ENCODE assay signal across 8 mouse cellular contexts in genomic region chr2:180893537-180894028, GRCm38 (mm10). TPM values are rescaled to one million over a fixed set of nuclear protein-coding genes. Genes with fewer than 3 reads are reported as not detected.
DNase-seq lines count a peak whose midpoint lies in the region; ATAC-seq lines count a peak whose summit lies in the region.

No protein-coding gene starts in this region.

- no peaks in the 10 kb centered on the region for H3K9me3 ChIP-seq in liver, embryonic 11.5 days (ENCODE audit: control insufficient read depth, low read length)
- H3K9me3 ChIP-seq in forebrain, embryonic 16.5 days (ENCODE audit: control insufficient read depth, low read length), result no peaks in the 10 kb centered on the region
- H3K9me3 ChIP-seq in limb, embryonic 10.5 days (replicated peaks), result no peaks in the 10 kb centered on the region

- peak; percentile 48 for DNase-seq in liver, embryonic 11.5 days (ENCODE audit: low spot score)
- no peak for DNase-seq in liver
- peak; percentile 80 to 81 for DNase-seq in cerebellum, postnatal 10 days
- DNase-seq in limb, embryonic 10.5 days (ENCODE audit: low spot score), result peak; percentile 63
- peak; percentile 49 for DNase-seq in retina, embryonic 14.5 days (ENCODE audit: low spot score)
- DNase-seq in urinary bladder, postnatal 14 days (ENCODE audit: low spot score), result no peak

- H3K27me3 ChIP-seq in liver, embryonic 11.5 days (replicated peaks; ENCODE audit: control insufficient read depth, insufficient read depth, low read length), result peaks cover 92% of the 10 kb centered on the region
- peaks cover 6% of the 10 kb centered on the region; the same call in 1 of the 2 replicates for H3K27me3 ChIP-seq in forebrain, embryonic 16.5 days (replicated peaks; ENCODE audit: control insufficient read depth, insufficient read depth, low read length)
- H3K27me3 ChIP-seq in limb, embryonic 10.5 days (ENCODE audit: low read depth, poor library complexity, severe bottlenecking), result peaks cover 97% of the 10 kb centered on the region

- no peak overlapping the region for H3K9ac ChIP-seq in liver, embryonic 11.5 days (ENCODE audit: low read depth, low read length)
- H3K9ac ChIP-seq in forebrain, embryonic 16.5 days (replicated peaks; ENCODE audit: low read depth, low read length), result peak overlapping the region; percentile 96

- no peaks in the 10 kb centered on the region for H3K36me3 ChIP-seq in liver, embryonic 11.5 days (ENCODE audit: control insufficient read depth, insufficient read depth, low read length)
- H3K36me3 ChIP-seq in forebrain, embryonic 16.5 days (ENCODE audit: control insufficient read depth, insufficient read depth), result no peaks in the 10 kb centered on the region
- no peaks in the 10 kb centered on the region for H3K36me3 ChIP-seq in limb, embryonic 10.5 days

- H3K4me3 ChIP-seq in liver, embryonic 11.5 days (ENCODE audit: low read depth, low read length), result peak overlapping the region; percentile 40
- peak overlapping the region; percentile 79 for H3K4me3 ChIP-seq in forebrain, embryonic 16.5 days (replicated peaks; ENCODE audit: low read length)
- H3K4me3 ChIP-seq in limb, embryonic 10.5 days, result peak overlapping the region; percentile 52

- H3K27ac ChIP-seq in liver, embryonic 11.5 days (ENCODE audit: low read depth, low read length), result no peak overlapping the region
- peak overlapping the region; percentile 98 for H3K27ac ChIP-seq in forebrain, embryonic 16.5 days (ENCODE audit: low read length)
- peak overlapping the region; percentile 50; the same call in 1 of the 2 replicates for H3K27ac ChIP-seq in limb, embryonic 10.5 days

- ATAC-seq in liver, embryonic 11.5 days (replicated peaks; ENCODE audit: low FRiP score), result no peak
- peak; percentile 18 for ATAC-seq in forebrain, embryonic 16.5 days
- ATAC-seq in CD4-positive, CD25-positive, alpha-beta regulatory T cell, adult 4 months, result no peak

- WGBS in liver, embryonic 11.5 days, result 2% methylated on average over 49 of the region's 50 CpGs
- under 1% methylated on average over 50 of the region's 50 CpGs for WGBS in forebrain, embryonic 16.5 days
- under 1% methylated on average over 47 of the region's 50 CpGs for WGBS in limb, embryonic 10.5 days

- H3K4me1 ChIP-seq in liver, embryonic 11.5 days (replicated peaks; ENCODE audit: control insufficient read depth, insufficient read depth, low read length), result peaks cover 10% of the 10 kb centered on the region
- H3K4me1 ChIP-seq in forebrain, embryonic 16.5 days (replicated peaks; ENCODE audit: control insufficient read depth, insufficient read depth, low read length), result peaks cover 50% of the 10 kb centered on the region
- H3K4me1 ChIP-seq in limb, embryonic 10.5 days, result peaks cover 40% of the 10 kb centered on the region

- peak overlapping the region; percentile 66 for H3K4me2 ChIP-seq in liver, embryonic 11.5 days
- H3K4me2 ChIP-seq in forebrain, embryonic 16.5 days (ENCODE audit: low read length), result peak overlapping the region; percentile 49

RNA-seq across cellular contexts. Expression of gene Ythdf1, which starts 27.2 kb away (rescaled TPM):
- polyA plus RNA-seq in liver, embryonic 11.5 days (2014; fragmentation: Nextera tagmentation; extraction: Ambion mirVana), result 59.2 and 64.8 TPM in 2 replicates
- polyA plus RNA-seq in forebrain, embryonic 16.5 days (2015; fragmentation: Nextera tagmentation; extraction: Ambion mirVana), result 44.9 and 50.1 TPM in 2 replicates
- 76.4 and 77.8 TPM in 2 replicates for polyA plus RNA-seq in limb, embryonic 10.5 days (2016; fragmentation: Nextera tagmentation; extraction: Ambion mirVana)
- 1 to 10 TPM; 7.5 to 9.2 TPM for polyA plus RNA-seq in CD4-positive, CD25-positive, alpha-beta regulatory T cell, adult 4 months (2017; shearing (Covaris generic))

RNA-seq across cellular contexts. Expression of gene Birc7, which starts 35.2 kb away (rescaled TPM):
- not detected in 2 replicates for polyA plus RNA-seq in liver, embryonic 11.5 days (2014; fragmentation: Nextera tagmentation; extraction: Ambion mirVana)
- polyA plus RNA-seq in forebrain, embryonic 16.5 days (2015; fragmentation: Nextera tagmentation; extraction: Ambion mirVana), result not detected in 2 replicates
- not detected in 2 replicates for polyA plus RNA-seq in limb, embryonic 10.5 days (2016; fragmentation: Nextera tagmentation; extraction: Ambion mirVana)
- not detected for polyA plus RNA-seq in CD4-positive, CD25-positive, alpha-beta regulatory T cell, adult 4 months (2017; shearing (Covaris generic))

Comparison
In these comparisons a context has a peak if more than half of its experiments do, and no peak if none do; other contexts are left out.
1. DNase-seq: peak in liver, embryonic 11.5 days (single experiment), cerebellum, postnatal 10 days (2 of 2), limb, embryonic 10.5 days (single experiment) and retina, embryonic 14.5 days (single experiment); none in liver (single experiment) and urinary bladder, postnatal 14 days (single experiment).
2. Peak in every context shown above with its lines, with median percentiles within 50 percentile points of each other: H3K4me3 ChIP-seq.